Mouse (Mus musculus) myocyte (in vitro differentiated cells): ENCODE results near the gene Cbx4.

Experiments
- POLR2A ChIP-seq: IDR thresholded peaks from one replicate; pipeline ENCODE4 v1.6.1; 2011; ENCODE audit warnings: low read depth, mild to moderate bottlenecking, control low read depth, moderate library complexity; ENCODE audit not compliant: insufficient read length
- POLR2AphosphoS2 ChIP-seq: IDR thresholded peaks from one replicate; pipeline ENCODE4 v1.6.1; 2011; ENCODE audit warnings: low read depth, control low read depth; ENCODE audit not compliant: insufficient read length
- TCF12 ChIP-seq: IDR thresholded peaks from one replicate; pipeline ENCODE4 v1.6.1; 2011; ENCODE audit warnings: mild to moderate bottlenecking, control low read depth; ENCODE audit not compliant: poor library complexity, insufficient read depth, severe bottlenecking

DNA sequence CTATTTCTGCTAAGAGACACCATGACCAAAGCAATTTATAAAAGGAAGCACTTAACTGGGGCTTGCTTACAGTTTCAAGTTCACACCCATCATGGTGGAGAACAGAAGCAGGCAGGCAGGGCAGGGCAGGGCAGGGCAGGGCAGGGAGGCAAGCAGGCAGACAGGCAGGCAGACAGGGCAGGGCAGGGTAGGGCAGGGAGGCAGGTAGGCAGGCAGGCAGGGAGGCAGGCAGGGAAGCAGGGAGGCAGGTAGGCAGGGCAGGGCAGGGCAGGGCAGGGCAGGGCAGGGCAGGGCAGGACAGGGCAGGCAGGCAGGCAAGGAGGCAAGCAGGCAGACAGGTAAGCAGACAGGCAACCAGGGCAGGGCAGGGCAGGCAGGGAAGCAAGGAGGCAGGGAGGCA lies 26.7 kb upstream of the Cbx4 start:
- TF ChIP-seq POLR2AphosphoS2 (no peak), POLR2A (no peak), TCF12 (no peak)
